Mouse (Mus musculus) olfactory bulb, adult 2 months (tissue): ENCODE measurements around the gene Paqr9. TPM values are rescaled to one million over a fixed set of nuclear protein-coding genes. Genes with fewer than 3 reads are reported as not detected.

Source experiments
- H3K27ac ChIP-seq: fragments of 200-500 bp; 2 replicates; pipeline ENCODE4 v1.5.1; 2012; ENCODE audit warnings: low read depth, low read length; ENCODE audit not compliant: insufficient read depth
- H3K4me1 ChIP-seq: fragments of 200-500 bp; 2 replicates; pipeline ENCODE4 v1.6.1; 2012; ENCODE audit warnings: low read length; ENCODE audit not compliant: control insufficient read depth, insufficient read depth
- H3K4me3 ChIP-seq: fragments of 200-500 bp; 2 replicates; pipeline ENCODE4 v1.5.1; 2012; ENCODE audit warnings: mild to moderate bottlenecking, low read depth, low read length, moderate library complexity; ENCODE audit not compliant: insufficient read depth
- CTCF ChIP-seq: fragments of 200-500 bp; IDR thresholded peaks from 2 replicates; pipeline ENCODE4 v1.5.1; 2012; ENCODE audit warnings: low read depth, mild to moderate bottlenecking, low read length, moderate library complexity; ENCODE audit not compliant: insufficient read depth
- POLR2A ChIP-seq: fragments of 200-500 bp; IDR thresholded peaks from 2 replicates; pipeline ENCODE4 v1.6.1; 2012; ENCODE audit warnings: mild to moderate bottlenecking, low read depth, low read length, moderate library complexity; ENCODE audit not compliant: insufficient read depth
- WGBS: fragments of 180-500 bp; shearing (Covaris S2); methylation state at CpG from one replicate; pipeline ENCODE4 v1.1.7; 2018; 5-methylcytosine and 5-hydroxymethylcytosine counted together
- polyA plus RNA-seq: library from polyadenylated mRNA; stranded (reverse); fragments of >200 nt; gene quantifications from 2 replicates; pipeline ENCODE4 v1.2.4, GENCODE M21; 2012; ENCODE audit warnings: low replicate concordance; ENCODE audit not compliant: missing spikeins, insufficient read depth, insufficient read length

Paqr9 gene
- polyA plus RNA-seq, 1 experiment = not detected

DNA sequence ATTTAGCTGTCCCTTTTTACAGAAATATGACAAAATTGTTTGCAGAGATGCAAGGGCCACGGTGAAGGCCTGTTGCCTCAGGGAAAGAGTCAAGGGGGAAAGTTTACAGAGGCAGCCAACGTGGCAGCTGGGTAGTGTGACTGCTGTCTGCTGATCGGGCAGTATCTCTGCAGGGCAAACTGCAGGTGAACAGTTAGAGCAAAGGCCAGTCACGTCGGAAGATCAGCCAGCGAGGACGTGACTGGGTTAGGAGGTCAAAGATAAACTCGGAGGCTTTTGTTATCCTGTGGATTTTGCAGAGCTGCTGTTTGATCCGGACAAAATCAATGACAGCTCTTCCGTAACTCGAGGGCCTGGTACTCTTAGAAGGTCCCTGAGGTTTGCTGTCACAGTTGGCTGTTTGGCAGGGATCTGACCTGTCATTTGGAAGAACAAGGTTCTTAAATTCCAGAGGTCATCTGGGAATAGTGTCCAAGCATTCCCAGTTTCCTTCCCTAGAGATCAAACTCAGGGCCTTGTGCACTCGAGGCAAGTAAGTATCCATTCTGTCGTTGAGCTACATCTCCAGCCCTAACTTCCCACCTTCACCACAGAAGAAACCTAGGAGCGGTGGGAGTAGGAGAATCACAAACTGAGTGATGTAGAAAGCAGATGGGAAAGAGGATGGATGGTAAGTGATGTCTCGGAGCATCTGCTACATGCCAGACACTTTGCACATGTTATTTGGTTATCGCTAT, 21.7 kb downstream of the Paqr9 start:
- Histone ChIP-seq H3K4me1 (peaks cover 4% of the 10 kb centered on the region), H3K4me3 (no peak overlapping the region), H3K27ac (no peak overlapping the region)
- WGBS = 79% methylated on average over 16 of the region's 16 CpGs
- TF ChIP-seq CTCF = no peak
- TF ChIP-seq POLR2A = no peak

DNA sequence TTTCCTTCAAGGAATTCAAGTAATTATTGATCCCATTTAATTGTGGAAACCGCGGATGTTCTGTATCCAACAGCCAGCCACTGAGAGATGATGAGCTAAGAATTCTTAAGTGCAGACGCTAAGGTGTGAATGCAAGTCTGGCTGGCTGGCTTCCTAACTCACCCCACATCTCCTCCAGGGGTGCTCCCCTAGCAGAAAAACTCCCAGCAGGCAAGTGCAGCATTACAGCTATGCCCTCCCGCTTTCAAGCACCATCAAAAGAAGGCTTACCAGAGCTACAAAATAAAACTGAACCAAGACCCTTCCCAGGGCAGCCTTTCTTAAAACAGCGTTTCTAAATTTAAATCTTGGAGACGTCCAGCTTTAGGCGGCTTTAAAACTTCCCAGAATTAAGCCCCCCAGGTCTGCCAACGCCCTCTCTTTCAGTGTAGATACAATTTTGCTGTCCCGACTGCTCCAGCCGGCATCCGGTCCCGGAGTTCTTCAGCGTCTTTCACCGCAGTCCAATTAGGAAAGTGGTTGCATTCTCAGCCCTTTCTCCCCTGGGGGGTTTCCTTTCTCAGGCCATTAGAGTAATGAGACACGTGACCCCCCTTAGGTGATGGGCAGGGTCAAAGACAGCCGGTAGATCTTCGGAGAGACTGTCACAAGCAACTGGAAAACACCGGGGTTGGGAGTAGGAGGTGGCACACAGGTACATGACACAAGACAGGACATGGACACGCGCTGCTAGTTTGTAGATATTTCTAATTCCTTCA, 22.5 kb downstream of the Paqr9 start:
- Histone ChIP-seq H3K4me3 (peak overlapping the region; percentile 28), H3K27ac (no peak overlapping the region), H3K4me1 (peaks cover 4% of the 10 kb centered on the region)
- 7% methylated on average over 20 of the region's 20 CpGs for WGBS
- TF ChIP-seq CTCF (no peak), POLR2A (no peak)

GRCm38 (mm10) chr9:95582555-95582954, 23.1 kb downstream of the Paqr9 start:
- Histone ChIP-seq H3K4me1 (peaks cover 4% of the 10 kb centered on the region), H3K4me3 (no peak overlapping the region), H3K27ac (no peak overlapping the region)
- 11% methylated on average over 8 of the region's 8 CpGs for WGBS
- no peak for TF ChIP-seq POLR2A
- TF ChIP-seq CTCF = no peak

DNA sequence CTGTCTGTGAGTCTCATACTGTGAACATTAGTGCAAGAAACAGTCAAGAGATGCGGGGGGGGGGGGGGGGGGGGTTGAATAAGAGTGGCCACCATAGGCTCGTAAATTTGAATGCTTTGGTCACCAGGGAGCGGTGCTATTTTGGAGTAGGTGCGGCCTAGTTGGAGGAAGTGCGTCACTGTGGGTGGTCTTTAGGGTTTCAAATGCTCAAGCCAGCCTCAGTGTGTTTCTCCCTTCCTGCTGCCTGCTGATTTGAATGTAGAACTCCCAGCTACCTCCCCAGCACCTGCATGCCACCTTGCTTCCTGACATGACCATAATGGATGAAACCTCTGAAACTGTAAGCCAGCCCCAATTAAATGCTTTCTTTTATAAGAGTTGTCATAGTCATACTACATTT, 26.6 kb downstream of the Paqr9 start:
- TF ChIP-seq POLR2A (no peak), CTCF (no peak)
- no peak overlapping the region for H3K27ac ChIP-seq
- H3K4me3 ChIP-seq = no peak overlapping the region
- 84% methylated on average over 5 of the region's 5 CpGs for WGBS
- peaks cover 4% of the 10 kb centered on the region for H3K4me1 ChIP-seq

DNA sequence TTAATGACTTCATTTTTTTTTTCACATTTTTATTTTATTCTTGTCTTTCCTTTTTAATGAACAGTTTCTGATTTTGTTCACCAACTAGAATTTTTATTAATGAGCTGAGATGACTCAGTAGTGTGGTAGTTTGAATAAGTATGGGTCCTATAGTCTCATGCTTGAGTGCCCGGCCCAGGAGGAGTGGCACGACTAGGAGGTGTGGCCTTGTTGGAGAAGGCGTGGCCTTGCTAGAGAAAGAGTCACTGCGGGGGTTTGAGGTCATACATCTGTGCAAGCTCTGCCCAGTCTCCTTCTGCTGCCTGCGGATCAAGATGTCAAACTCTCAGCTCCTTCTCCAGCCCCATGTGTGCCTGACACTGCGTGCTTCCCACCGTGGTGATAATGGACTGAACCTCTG, 28.6 kb downstream of the Paqr9 start:
- Histone ChIP-seq H3K4me1 (no peaks in the 10 kb centered on the region), H3K4me3 (no peak overlapping the region), H3K27ac (no peak overlapping the region)
- 88% methylated on average over 7 of the region's 7 CpGs for WGBS
- TF ChIP-seq POLR2A (no peak), CTCF (no peak)

DNA sequence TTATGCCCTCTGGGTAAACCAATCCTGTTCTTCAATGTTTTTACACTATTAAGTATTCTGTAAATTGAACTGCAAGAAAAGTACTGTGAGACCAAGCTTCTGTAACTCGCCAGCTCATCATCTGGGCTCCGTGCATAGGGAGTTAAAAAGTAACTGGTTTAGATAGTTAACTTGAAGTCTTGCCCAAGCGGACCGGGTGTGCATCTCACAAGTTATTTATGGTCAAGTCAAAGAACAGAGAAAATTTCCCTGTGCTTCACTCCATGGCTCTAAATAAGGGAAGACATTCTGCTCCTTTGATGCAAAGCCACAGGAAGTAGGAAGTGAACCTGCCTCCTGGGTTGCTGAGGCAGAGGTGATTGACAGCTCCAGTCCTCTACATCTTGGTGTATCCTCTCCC, 34.8 kb downstream of the Paqr9 start:
- TF ChIP-seq POLR2A (no peak), CTCF (no peak)
- Histone ChIP-seq H3K4me1 (0 out of 2 replicates have a peak, but pooled peaks cover 3% of the 10 kb centered on the region), H3K4me3 (no peak overlapping the region), H3K27ac (no peak overlapping the region)
- 88% methylated on average over 4 of the region's 4 CpGs for WGBS

DNA sequence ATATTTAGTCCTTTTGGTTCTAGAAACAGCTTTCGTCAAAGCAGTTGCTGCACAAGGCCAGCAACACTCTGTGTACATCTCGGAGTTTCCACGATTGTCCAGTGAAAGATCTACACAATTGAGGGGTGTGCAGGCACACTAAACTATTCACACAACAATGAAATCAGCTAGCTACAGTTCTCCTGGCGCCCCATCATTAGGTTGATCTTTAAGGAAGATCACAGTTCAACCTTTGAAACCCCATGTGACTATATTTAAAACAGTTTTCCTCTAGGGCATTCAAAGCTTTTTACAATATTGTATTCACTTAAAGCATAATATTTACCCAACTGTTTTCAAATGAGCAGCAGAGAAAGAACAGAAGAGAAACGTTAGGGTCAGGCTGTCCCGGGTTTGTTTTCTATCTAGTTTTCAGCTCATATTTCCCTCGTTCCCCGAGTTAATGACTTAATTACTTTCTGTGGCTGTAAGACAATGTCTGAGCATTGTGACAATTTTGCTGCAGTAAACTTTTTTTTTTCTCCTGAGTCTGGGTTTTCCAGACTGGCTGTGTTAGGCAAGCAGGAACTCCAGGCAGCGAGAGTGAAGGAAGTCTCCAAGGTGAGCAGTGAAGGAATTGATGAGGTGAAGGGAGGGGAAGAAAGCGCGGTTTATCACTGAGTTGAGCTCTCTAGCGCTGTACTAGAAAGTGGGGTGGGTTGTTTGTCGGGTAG, 38.2 kb downstream of the Paqr9 start:
- Histone ChIP-seq H3K27ac (no peak overlapping the region), H3K4me1 (0 out of 2 replicates have a peak, but pooled peaks cover 3% of the 10 kb centered on the region), H3K4me3 (no peak overlapping the region)
- WGBS = 41% methylated on average over 13 of the region's 13 CpGs
- TF ChIP-seq CTCF (no peak), POLR2A (no peak)

- TF ChIP-seq POLR2A (no peak), CTCF (no peak)
- Histone ChIP-seq H3K4me1 (0 out of 2 replicates have a peak, but pooled peaks cover 3% of the 10 kb centered on the region), H3K27ac (no peak overlapping the region), H3K4me3 (peak overlapping the region; percentile 9; the same call in 1 of the 2 replicates)
- 52% methylated on average over 19 of the region's 19 CpGs for WGBS
Observed at GRCm38 (mm10) chr9:95598179-95598721, 38.8 kb downstream of the Paqr9 start.

- Histone ChIP-seq H3K27ac (no peak overlapping the region), H3K4me3 (no peak overlapping the region), H3K4me1 (0 out of 2 replicates have a peak, but pooled peaks cover 3% of the 10 kb centered on the region)
- 89% methylated on average over 4 of the region's 4 CpGs for WGBS
- TF ChIP-seq CTCF = no peak
- no peak for TF ChIP-seq POLR2A
Observed at GRCm38 (mm10) chr9:95599399-95599798, 39.9 kb downstream of the Paqr9 start.
